Comparison of ENCODE assay signal across 25 mouse cellular contexts in the genomic region with DNA sequence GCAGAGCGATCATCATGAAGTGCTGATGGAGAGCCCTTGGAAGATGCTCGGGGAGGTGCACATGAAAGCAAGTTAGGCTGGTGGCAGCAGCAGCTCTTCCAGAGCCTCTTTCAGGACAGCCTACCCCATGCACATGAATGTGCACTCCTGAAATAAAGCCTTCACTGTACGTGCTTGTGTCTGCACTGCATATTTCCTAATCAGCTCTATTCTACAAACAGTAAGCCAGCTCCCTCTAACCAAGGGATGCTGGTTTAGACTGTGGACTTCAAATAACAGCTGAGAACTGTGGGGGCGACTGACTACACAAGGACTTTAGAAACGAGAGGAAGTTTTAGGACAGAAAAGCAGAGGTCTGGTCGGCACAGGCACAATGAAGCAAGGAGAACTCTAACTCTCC.
"Had no signal": no experiment of that assay in that cellular context is flagged by ENCODE, and none has a peak within 500 bp of the region (broad histone marks: within the 10 kb centered on the region; RNA-seq: fewer than 3 reads in every experiment).

No protein-coding gene starts in this region.

- H3K27ac ChIP-seq: gastrocnemius, adult 2 months; heart, embryonic 10.5 days; hindbrain, embryonic 10.5 days; hindbrain, embryonic 12.5 days; hindbrain, embryonic 14.5 days; intestine, embryonic 15.5 days; layer of hippocampus, adult 2 months; limb, embryonic 13.5 days had no signal

- H3K27me3 ChIP-seq: intestine, embryonic 15.5 days had no signal

- H3K4me3 ChIP-seq: gastrocnemius, adult 2 months; heart, embryonic 10.5 days; heart, embryonic 12.5 days; hindbrain, embryonic 10.5 days; hindbrain, embryonic 12.5 days; intestine, embryonic 15.5 days; layer of hippocampus, adult 2 months; limb, embryonic 13.5 days had no signal

- H3K36me3 ChIP-seq: heart, embryonic 10.5 days; heart, embryonic 12.5 days; hindbrain, embryonic 10.5 days; hindbrain, embryonic 12.5 days; intestine, embryonic 15.5 days; limb, embryonic 13.5 days had no signal

- H3K9me3 ChIP-seq: heart, embryonic 10.5 days; heart, embryonic 12.5 days; hindbrain, embryonic 10.5 days; hindbrain, embryonic 12.5 days; intestine, embryonic 15.5 days; limb, embryonic 13.5 days had no signal

- ATAC-seq: forebrain, embryonic 16.5 days; hindbrain, embryonic 16.5 days; inflammation-experienced regulatory T-cells, adult 6 months; intestine, embryonic 15.5 days; intestine, postnatal 0 days had no signal

- H3K9ac ChIP-seq: heart, embryonic 12.5 days; hindbrain, embryonic 12.5 days; hindbrain, embryonic 14.5 days; intestine, embryonic 15.5 days; limb, embryonic 13.5 days had no signal

- H3K4me1 ChIP-seq: heart, embryonic 10.5 days; heart, embryonic 12.5 days; intestine, embryonic 15.5 days had no signal

- H3K4me2 ChIP-seq: heart, embryonic 12.5 days; hindbrain, embryonic 12.5 days; hindbrain, embryonic 14.5 days; intestine, embryonic 15.5 days; limb, embryonic 13.5 days had no signal

- DNase-seq: gastrocnemius, adult 2 months; gastrocnemius, postnatal 10 days; gastrocnemius, postnatal 25 days; heart, adult 18-20 months; heart, postnatal 10 days; heart, postnatal 4 days; kidney, adult 18-20 months; kidney, adult 8-10 months; kidney, postnatal 10 days; kidney, postnatal 25 days; kidney, postnatal 4 days; layer of hippocampus, postnatal 36 days; left cerebral cortex, postnatal 4 days had no signal
